Mouse (Mus musculus): ENCODE measurements around the gene Gm28051. TPM values are rescaled to one million over a fixed set of nuclear protein-coding genes. Genes with fewer than 3 reads are reported as not detected.
A peak's percentile ranks its signal among the peaks of the same experiment; 100 is the strongest.

The Gm28051 gene
- polyA plus RNA-seq, 1 experiment from 2014 or later = not detected

- no peak overlapping the region for H3K4me2 ChIP-seq (ENCODE audit: low read depth, low read length)
- H3K9ac ChIP-seq (ENCODE audit: low read depth, low read length) = no peak overlapping the region
- WGBS (ENCODE audit: insufficient replicate concordance) = 66% methylated on average over 10 of the region's 10 CpGs
- H3K4me1 ChIP-seq (ENCODE audit: control insufficient read depth, low read depth, low read length) = no peaks in the 10 kb centered on the region
- H3K9me3 ChIP-seq (replicated peaks; ENCODE audit: control insufficient read depth, low read length) = no peaks in the 10 kb centered on the region
- H3K4me3 ChIP-seq (ENCODE audit: low read depth, low read length) = no peak overlapping the region
- no peaks in the 10 kb centered on the region for H3K36me3 ChIP-seq (ENCODE audit: control insufficient read depth, insufficient read depth)
- ATAC-seq (ENCODE audit: low read depth) = no peak
- H3K27me3 ChIP-seq (ENCODE audit: control insufficient read depth, insufficient read depth, low read depth, low read length) = no peaks in the 10 kb centered on the region
- H3K27ac ChIP-seq (ENCODE audit: low read length) = no peak overlapping the region
Observed at GRCm38 (mm10) chr12:102714654-102715395, 42.7 kb downstream of the Gm28051 start.

- Histone ChIP-seq H3K4me2 (ENCODE audit: low read depth, low read length) (no peak overlapping the region), H3K9me3 (replicated peaks; ENCODE audit: control insufficient read depth, low read length) (no peaks in the 10 kb centered on the region), H3K4me3 (ENCODE audit: low read depth, low read length) (no peak overlapping the region), H3K27me3 (ENCODE audit: control insufficient read depth, insufficient read depth, low read depth, low read length) (no peaks in the 10 kb centered on the region), H3K9ac (ENCODE audit: low read depth, low read length) (no peak overlapping the region), H3K27ac (ENCODE audit: low read length) (no peak overlapping the region), H3K4me1 (ENCODE audit: control insufficient read depth, low read depth, low read length) (no peaks in the 10 kb centered on the region), H3K36me3 (ENCODE audit: control insufficient read depth, insufficient read depth) (no peaks in the 10 kb centered on the region)
- ATAC-seq (ENCODE audit: low read depth) = no peak
- 53% methylated on average over 2 of the region's 2 CpGs for WGBS (ENCODE audit: insufficient replicate concordance)
Observed at GRCm38 (mm10) chr12:102714116-102714515, 43.4 kb downstream of the Gm28051 start.

DNA sequence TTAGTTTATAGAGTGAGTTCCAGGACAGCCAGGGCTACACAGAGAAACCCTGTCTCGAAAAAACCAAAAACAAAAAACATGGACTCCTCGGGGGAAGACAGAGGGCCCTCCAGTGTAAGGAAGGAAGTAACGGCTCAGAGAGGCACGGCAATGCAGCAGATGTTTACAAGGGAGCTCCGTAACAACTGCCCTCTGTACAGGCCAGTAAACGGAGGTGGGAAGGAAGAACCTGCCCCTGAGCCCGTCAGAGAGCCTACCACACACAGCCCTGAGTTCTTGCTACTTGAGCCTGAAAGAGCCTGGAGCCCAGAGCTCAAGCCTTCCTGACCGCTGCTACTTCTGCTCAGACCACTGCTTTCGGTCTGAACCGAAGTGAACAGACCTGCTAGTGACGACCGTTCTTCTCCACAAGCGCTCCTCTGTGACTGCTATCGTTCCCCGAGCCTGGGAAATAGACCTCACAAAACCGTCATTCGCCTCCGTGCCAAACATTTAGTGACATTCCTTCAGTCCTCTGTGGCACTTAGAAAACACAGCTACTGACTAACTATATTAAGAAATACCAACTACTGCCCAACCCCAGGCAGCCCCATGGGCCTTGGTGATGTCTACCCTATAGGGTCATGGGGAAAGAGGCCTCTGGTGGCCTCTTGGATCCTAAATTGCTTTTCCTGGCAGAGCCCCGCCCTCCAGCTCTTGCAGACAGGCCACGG is 44.3 kb downstream of the Gm28051 start:
- no peaks in the 10 kb centered on the region for H3K9me3 ChIP-seq (replicated peaks; ENCODE audit: control insufficient read depth, low read length)
- no peaks in the 10 kb centered on the region for H3K36me3 ChIP-seq (ENCODE audit: control insufficient read depth, insufficient read depth)
- 40% methylated on average over 20 of the region's 20 CpGs for WGBS (ENCODE audit: insufficient replicate concordance)
- no peaks in the 10 kb centered on the region for H3K27me3 ChIP-seq (ENCODE audit: control insufficient read depth, insufficient read depth, low read depth, low read length)
- no peak overlapping the region for H3K4me3 ChIP-seq (ENCODE audit: low read depth, low read length)
- H3K4me2 ChIP-seq (ENCODE audit: low read depth, low read length) = no peak overlapping the region
- no peak overlapping the region for H3K27ac ChIP-seq (ENCODE audit: low read length)
- H3K4me1 ChIP-seq (ENCODE audit: control insufficient read depth, low read depth, low read length) = no peaks in the 10 kb centered on the region
- no peak overlapping the region for H3K9ac ChIP-seq (ENCODE audit: low read depth, low read length)
- ATAC-seq (ENCODE audit: low read depth) = no peak

DNA sequence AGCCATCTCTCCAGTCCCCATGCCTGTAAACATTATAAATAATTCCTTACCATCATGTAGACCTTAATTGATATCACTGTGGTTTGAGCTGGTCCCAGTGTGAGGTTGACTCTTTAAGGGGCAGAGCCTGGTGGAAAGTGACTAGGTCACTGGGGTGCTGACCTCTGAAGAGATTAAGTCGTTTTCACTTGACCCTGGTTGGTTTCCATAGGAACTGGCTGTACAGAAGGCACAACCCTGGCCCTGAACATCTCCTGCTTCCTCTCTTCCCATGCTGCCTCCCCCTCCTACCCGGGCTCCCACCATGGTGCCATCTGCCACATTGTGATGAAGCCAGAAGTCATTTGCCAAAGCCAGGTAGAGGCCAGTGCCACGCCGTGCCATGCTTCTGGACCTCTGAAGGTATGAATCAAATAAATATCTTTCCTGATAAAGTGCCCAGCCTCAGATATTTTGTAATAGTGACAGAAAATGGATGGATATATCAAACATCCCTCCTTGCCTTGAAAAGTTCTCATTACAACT is 46.7 kb downstream of the Gm28051 start:
- no peak for ATAC-seq (ENCODE audit: low read depth)
- peaks cover 8% of the 10 kb centered on the region for H3K27me3 ChIP-seq (ENCODE audit: control insufficient read depth, insufficient read depth, low read depth, low read length)
- no peaks in the 10 kb centered on the region for H3K9me3 ChIP-seq (replicated peaks; ENCODE audit: control insufficient read depth, low read length)
- H3K9ac ChIP-seq (ENCODE audit: low read depth, low read length) = no peak overlapping the region
- no peaks in the 10 kb centered on the region for H3K4me1 ChIP-seq (ENCODE audit: control insufficient read depth, low read depth, low read length)
- no peak overlapping the region for H3K4me2 ChIP-seq (ENCODE audit: low read depth, low read length)
- no peaks in the 10 kb centered on the region for H3K36me3 ChIP-seq (ENCODE audit: control insufficient read depth, insufficient read depth)
- no peak overlapping the region for H3K27ac ChIP-seq (ENCODE audit: low read length)
- 60% methylated on average over 4 of the region's 4 CpGs for WGBS (ENCODE audit: insufficient replicate concordance)
- no peak overlapping the region for H3K4me3 ChIP-seq (ENCODE audit: low read depth, low read length)

DNA sequence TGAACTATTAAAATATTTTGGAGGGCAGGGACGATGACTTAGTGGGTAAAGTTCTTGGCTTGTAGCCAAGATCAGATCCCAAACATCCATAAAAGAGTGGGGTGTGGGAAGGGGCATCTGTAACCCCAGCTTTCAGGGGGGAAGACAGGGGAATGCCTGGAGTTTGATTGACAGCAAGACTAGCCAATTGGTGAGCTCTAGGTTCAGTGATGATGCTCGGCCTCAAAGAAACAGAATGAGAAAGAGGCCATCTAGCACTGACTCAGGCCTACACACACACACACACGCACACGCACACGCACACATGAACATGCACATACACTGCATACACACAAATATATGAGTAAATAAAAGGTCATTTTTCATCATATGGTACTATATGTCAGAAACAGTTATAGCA is 47.7 kb downstream of the Gm28051 start:
- ATAC-seq (ENCODE audit: low read depth) = no peak
- Histone ChIP-seq H3K4me2 (ENCODE audit: low read depth, low read length) (no peak overlapping the region), H3K4me3 (ENCODE audit: low read depth, low read length) (no peak overlapping the region), H3K36me3 (ENCODE audit: control insufficient read depth, insufficient read depth) (no peaks in the 10 kb centered on the region), H3K27me3 (ENCODE audit: control insufficient read depth, insufficient read depth, low read depth, low read length) (peaks cover 8% of the 10 kb centered on the region), H3K4me1 (ENCODE audit: control insufficient read depth, low read depth, low read length) (peaks cover 6% of the 10 kb centered on the region), H3K9me3 (replicated peaks; ENCODE audit: control insufficient read depth, low read length) (no peaks in the 10 kb centered on the region), H3K9ac (ENCODE audit: low read depth, low read length) (no peak overlapping the region), H3K27ac (ENCODE audit: low read length) (no peak overlapping the region)
- WGBS (ENCODE audit: insufficient replicate concordance) = 65% methylated on average over 5 of the region's 5 CpGs

GRCm38 (mm10) chr12:102708220-102708619 is 49.3 kb downstream of the Gm28051 start:
- H3K27ac ChIP-seq (ENCODE audit: low read length) = no peak overlapping the region
- WGBS (ENCODE audit: insufficient replicate concordance) = 71% methylated on average over 11 of the region's 11 CpGs
- no peak for ATAC-seq (ENCODE audit: low read depth)

DNA sequence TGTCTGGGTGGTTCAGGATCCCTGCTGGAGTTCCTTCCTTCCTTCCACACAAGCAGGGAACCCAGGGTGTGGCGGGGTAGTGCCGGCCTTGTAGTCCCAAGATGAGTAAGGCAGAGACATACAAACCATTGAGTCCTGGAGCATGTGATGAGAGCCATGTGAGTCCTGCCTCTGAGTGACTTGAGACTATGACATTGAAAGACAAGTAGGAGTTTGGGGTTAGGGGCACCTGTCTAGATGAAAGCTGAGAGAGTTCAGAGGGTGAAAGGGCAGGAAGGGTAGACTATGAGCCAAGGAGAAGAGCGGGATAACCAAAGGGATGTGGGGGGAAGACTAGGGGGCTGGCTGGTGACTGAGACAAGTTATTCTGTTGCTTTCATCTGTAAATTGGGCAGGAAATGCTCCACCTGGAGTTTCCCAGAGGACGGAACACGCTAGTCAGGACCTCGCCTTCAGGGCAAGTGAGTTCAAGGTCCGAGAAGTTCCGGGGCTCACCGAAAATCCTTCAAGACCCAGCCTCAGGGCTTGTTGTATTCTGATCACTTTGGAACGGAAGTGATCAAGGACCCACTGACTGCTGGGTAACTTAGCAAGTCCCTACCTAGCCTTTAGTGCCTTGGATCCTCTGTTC is 50.6 kb downstream of the Gm28051 start:
- Histone ChIP-seq H3K9me3 (replicated peaks; ENCODE audit: control insufficient read depth, low read length) (no peaks in the 10 kb centered on the region), H3K9ac (ENCODE audit: low read depth, low read length) (no peak overlapping the region), H3K4me3 (ENCODE audit: low read depth, low read length) (no peak overlapping the region), H3K4me1 (ENCODE audit: control insufficient read depth, low read depth, low read length) (peaks cover 31% of the 10 kb centered on the region), H3K27ac (ENCODE audit: low read length) (no peak overlapping the region), H3K27me3 (ENCODE audit: control insufficient read depth, insufficient read depth, low read depth, low read length) (peaks cover 8% of the 10 kb centered on the region), H3K4me2 (ENCODE audit: low read depth, low read length) (no peak overlapping the region), H3K36me3 (ENCODE audit: control insufficient read depth, insufficient read depth) (no peaks in the 10 kb centered on the region)
- 81% methylated on average over 10 of the region's 10 CpGs for WGBS (ENCODE audit: insufficient replicate concordance)
- no peak for ATAC-seq (ENCODE audit: low read depth)

More at GRCm38 (mm10) chr12:102708220-102708619, 49.3 kb downstream of the Gm28051 start:
- Histone ChIP-seq H3K36me3 (ENCODE audit: control insufficient read depth, insufficient read depth) (no peaks in the 10 kb centered on the region), H3K4me1 (ENCODE audit: control insufficient read depth, low read depth, low read length) (peaks cover 20% of the 10 kb centered on the region), H3K4me3 (ENCODE audit: low read depth, low read length) (no peak overlapping the region), H3K9ac (ENCODE audit: low read depth, low read length) (no peak overlapping the region), H3K4me2 (ENCODE audit: low read depth, low read length) (no peak overlapping the region), H3K27me3 (ENCODE audit: control insufficient read depth, insufficient read depth, low read depth, low read length) (peaks cover 8% of the 10 kb centered on the region), H3K9me3 (replicated peaks; ENCODE audit: control insufficient read depth, low read length) (no peaks in the 10 kb centered on the region)

DNA sequence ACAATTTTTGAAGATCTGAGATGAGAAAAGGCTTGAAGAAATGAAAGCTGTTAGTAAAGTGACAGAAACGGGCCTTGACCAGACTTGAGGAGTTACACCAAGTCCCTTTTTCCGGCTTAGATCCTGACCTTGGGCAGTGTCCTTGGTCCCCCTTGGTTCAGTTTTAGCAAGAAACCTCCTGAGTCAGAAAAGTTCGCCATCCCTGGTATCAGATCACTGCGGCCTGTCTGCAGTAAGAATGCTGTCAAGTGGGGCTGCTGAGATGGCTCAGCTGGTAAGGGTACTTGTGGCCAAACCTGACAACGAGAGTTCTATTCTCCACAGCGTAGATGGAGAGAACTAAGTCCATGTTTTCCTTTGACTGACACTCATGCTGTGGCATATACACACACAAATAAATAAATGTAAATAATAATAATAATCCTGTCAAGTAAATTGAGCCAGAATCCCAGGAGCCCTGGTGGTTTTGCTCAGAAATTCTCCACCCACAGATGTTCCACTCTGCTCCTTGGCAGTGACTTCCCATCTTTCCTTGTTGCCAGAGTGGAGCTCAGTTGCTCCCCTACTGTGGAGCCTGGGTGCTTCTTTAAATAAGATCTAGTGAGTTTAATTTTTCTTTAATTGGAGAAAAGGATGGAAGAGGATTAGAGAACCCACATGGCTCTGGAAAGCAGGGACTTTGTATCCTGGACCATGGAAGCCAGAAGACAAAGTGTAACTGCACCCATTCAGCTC is 51.5 kb downstream of the Gm28051 start:
- peak overlapping the region; percentile 99; the same call in 1 of the 2 replicates for H3K4me2 ChIP-seq (ENCODE audit: low read depth, low read length)
- H3K36me3 ChIP-seq (ENCODE audit: control insufficient read depth, insufficient read depth) = no peaks in the 10 kb centered on the region
- ATAC-seq (ENCODE audit: low read depth) = no peak
- peaks cover 32% of the 10 kb centered on the region for H3K4me1 ChIP-seq (ENCODE audit: control insufficient read depth, low read depth, low read length)
- no peak overlapping the region for H3K9ac ChIP-seq (ENCODE audit: low read depth, low read length)
- no peaks in the 10 kb centered on the region for H3K9me3 ChIP-seq (replicated peaks; ENCODE audit: control insufficient read depth, low read length)
- H3K27ac ChIP-seq (ENCODE audit: low read length) = no peak overlapping the region
- no peak overlapping the region for H3K4me3 ChIP-seq (ENCODE audit: low read depth, low read length)
- WGBS (ENCODE audit: insufficient replicate concordance) = 72% methylated on average over 6 of the region's 6 CpGs
- H3K27me3 ChIP-seq (ENCODE audit: control insufficient read depth, insufficient read depth, low read depth, low read length) = peaks cover 8% of the 10 kb centered on the region

Data from liver, embryonic 16.5 days (tissue).